Mouse (Mus musculus) hindbrain, embryonic 12.5 days (tissue): ENCODE data around the gene Gpsm2. TPM values are rescaled to one million over a fixed set of nuclear protein-coding genes. Genes with fewer than 3 reads are reported as not detected.
"Not testable (repeated sequence)": the region's sequence is repeated elsewhere in the genome, so short reads cannot be mapped to it uniquely, and the experiment has no call there.

ENCODE experiments used
- ATAC-seq: fragments of 200-750 bp; cut with Nextera tagmentation; 2 replicates; pipeline ENCODE4 v1.8.0; 2017; ENCODE audit warnings: moderate TSS enrichment; ENCODE audit not compliant: low FRiP score
- H3K27ac ChIP-seq: fragments of 300-500 bp; sonication (generic); 2 replicates; pipeline ENCODE4 v1.5.1; 2016; ENCODE audit warnings: mild to moderate bottlenecking
- H3K27me3 ChIP-seq: fragments of 300-500 bp; sonication (generic); 2 replicates; pipeline ENCODE4 v1.6.1; 2016; ENCODE audit warnings: mild to moderate bottlenecking
- H3K36me3 ChIP-seq: fragments of 300-500 bp; sonication (generic); 2 replicates; pipeline ENCODE4 v1.6.1; 2016; ENCODE audit warnings: mild to moderate bottlenecking
- H3K4me1 ChIP-seq: fragments of 300-500 bp; sonication (generic); 2 replicates; pipeline ENCODE4 v1.6.1; 2016
- H3K4me2 ChIP-seq: fragments of 300-500 bp; sonication (generic); replicated peaks from 2 replicates; pipeline ENCODE4 v1.6.1; 2016; ENCODE audit warnings: mild to moderate bottlenecking
- H3K4me3 ChIP-seq: fragments of 300-500 bp; sonication (generic); 2 replicates; pipeline ENCODE4 v1.5.1; 2016; ENCODE audit warnings: mild to moderate bottlenecking
- H3K9ac ChIP-seq: fragments of 300-500 bp; sonication (generic); 2 replicates; pipeline ENCODE4 v1.6.1; 2016; ENCODE audit warnings: mild to moderate bottlenecking, moderate library complexity
- H3K9me3 ChIP-seq: fragments of 300-500 bp; sonication (generic); replicated peaks from 2 replicates; pipeline ENCODE4 v1.6.1; 2016; ENCODE audit warnings: mild to moderate bottlenecking
- WGBS: fragments of 180-500 bp; shearing (Covaris S2); methylation state at CpG from one replicate; pipeline ENCODE4 v1.1.7; 2016; 5-methylcytosine and 5-hydroxymethylcytosine counted together
- polyA plus RNA-seq: library from polyadenylated mRNA; unstranded; fragments of >200 nt; fragmentation: Nextera tagmentation; extraction: Ambion mirVana; gene quantifications from 2 replicates; pipeline ENCODE4 v1.2.1, GENCODE M21; 2016

Gpsm2 gene
- polyA plus RNA-seq, 1 experiment from 2014 or later: 68.0 TPM

DNA sequence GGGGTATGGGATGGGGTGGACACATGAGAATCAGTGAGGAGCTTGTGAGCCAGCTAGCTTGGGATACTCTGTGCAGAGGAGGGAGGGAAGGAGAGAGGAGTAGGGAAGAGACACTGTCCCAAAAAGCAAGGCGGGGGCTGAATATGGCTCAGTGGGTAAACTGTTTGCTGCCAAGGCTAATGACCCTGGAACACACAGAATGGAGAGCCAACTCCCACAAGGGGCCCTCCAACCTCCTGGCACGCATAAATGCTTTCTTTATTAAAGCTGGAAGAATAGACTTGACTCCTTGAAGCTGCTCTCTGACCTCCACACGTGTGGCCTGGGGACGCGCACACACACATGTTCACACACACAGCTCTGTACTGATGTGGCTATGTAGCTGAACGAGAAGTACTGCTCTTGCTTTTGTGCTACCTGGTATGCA, 33.1 kb downstream of the Gpsm2 start:
- Histone ChIP-seq H3K4me3 (no peak overlapping the region), H3K27ac (no peak overlapping the region), H3K36me3 (peaks cover 49% of the 10 kb centered on the region), H3K4me2 (no peak overlapping the region), H3K4me1 (no peaks in the 10 kb centered on the region), H3K9me3 (no peaks in the 10 kb centered on the region), H3K9ac (no peak overlapping the region), H3K27me3 (no peaks in the 10 kb centered on the region)
- 61% methylated on average over 6 of the region's 6 CpGs for WGBS
- ATAC-seq: no peak

DNA sequence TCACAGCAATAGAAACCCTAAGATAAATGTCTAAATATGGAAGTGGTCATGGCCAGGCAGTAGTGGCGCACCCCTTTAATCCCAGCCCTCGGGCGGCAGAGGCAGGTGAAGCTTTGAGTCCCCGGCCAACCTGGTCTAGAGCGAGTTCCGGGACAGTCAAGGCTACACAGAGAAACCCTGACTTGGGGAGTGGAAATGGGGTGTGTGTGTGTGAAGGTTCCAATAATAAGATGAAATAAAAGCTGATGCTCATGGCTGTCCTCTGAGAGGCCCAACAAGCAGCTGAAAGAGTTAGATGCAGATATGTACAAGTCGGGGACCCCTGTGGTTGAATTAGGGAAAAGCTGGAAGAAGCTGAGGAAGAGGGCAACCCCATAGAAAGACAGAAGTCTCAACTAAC, 36.4 kb downstream of the Gpsm2 start:
- peaks cover 68% of the 10 kb centered on the region for H3K36me3 ChIP-seq
- H3K4me3 ChIP-seq: no peak overlapping the region
- H3K9me3 ChIP-seq: no peaks in the 10 kb centered on the region
- H3K4me1 ChIP-seq: no peaks in the 10 kb centered on the region
- no peaks in the 10 kb centered on the region for H3K27me3 ChIP-seq
- H3K9ac ChIP-seq: no peak overlapping the region
- 100% methylated on average over 7 of the region's 7 CpGs for WGBS
- H3K4me2 ChIP-seq: no peak overlapping the region
- no peak overlapping the region for H3K27ac ChIP-seq
- no peak for ATAC-seq

DNA sequence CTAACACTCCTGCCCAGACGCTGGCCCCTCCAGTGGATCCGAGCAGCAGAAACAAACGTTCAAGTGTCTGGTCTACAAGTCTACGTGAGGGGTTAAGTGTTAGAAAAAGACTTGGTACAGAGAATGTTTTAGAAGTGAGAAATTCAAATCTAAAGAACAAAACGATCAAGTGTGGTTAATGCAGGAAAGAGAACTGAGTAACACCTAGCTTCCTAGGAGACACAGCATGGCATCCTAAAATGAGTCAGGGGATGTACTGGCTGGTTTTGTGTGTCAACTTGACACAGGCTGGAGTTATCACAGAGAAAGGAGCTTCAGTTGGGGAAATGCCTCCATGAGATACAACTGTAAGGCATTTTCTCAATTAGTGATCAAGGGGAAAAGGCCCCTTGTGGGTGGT, 38.5 kb downstream of the Gpsm2 start:
- WGBS: 92% methylated on average over 5 of the region's 5 CpGs
- H3K27ac ChIP-seq, H3K4me2 ChIP-seq, H3K4me3 ChIP-seq, H3K4me1 ChIP-seq, H3K9ac ChIP-seq, H3K27me3 ChIP-seq, ATAC-seq, H3K9me3 ChIP-seq: not testable (repeated sequence)
- H3K36me3 ChIP-seq: peaks cover 72% of the 10 kb centered on the region

DNA sequence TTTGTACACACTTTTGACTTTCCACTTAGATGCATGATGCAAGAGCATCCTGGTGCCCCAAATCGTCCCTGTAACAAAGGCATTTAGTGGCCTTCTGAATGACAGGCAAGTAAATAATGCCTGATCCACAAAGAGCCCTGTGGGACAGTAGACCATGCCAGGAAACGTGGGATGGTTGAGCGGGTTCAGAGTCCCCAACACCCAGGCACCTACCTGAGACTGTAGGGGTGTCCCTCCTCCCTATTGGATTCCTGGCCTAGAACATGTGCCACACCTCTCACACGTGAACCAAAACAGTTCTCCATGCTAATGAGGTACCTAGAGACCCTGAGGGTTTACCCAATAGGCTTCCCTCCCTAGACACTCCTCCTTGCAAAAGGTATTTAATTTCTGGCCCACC, 41.1 kb downstream of the Gpsm2 start:
- H3K4me1 ChIP-seq: no peaks in the 10 kb centered on the region
- no peak overlapping the region for H3K4me3 ChIP-seq
- no peaks in the 10 kb centered on the region for H3K27me3 ChIP-seq
- H3K27ac ChIP-seq: no peak overlapping the region
- no peak overlapping the region for H3K4me2 ChIP-seq
- H3K9ac ChIP-seq: no peak overlapping the region
- WGBS: 87% methylated on average over 4 of the region's 4 CpGs
- no peak for ATAC-seq
- H3K36me3 ChIP-seq: peaks cover 82% of the 10 kb centered on the region
- H3K9me3 ChIP-seq: no peaks in the 10 kb centered on the region

DNA sequence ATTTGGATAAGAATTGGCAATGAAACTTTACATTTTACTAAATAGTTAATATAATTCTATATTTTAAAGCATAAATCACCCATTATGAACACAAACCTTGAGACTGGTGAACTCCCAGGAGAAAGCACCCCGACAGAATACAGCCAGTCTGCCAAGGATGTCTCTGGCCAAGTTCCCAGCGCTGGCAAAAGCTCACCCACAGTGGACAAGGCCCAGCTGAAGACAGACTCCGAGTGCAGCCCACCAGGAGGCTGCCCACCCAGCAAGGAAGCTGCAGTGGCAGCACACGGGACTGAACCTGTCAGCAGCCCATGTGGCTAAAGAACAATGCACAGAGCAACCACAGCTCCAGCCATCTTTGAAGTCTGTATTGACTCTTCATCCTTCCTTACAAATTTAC, 45.5 kb downstream of the Gpsm2 start:
- Histone ChIP-seq H3K27ac (no peak overlapping the region), H3K36me3 (peaks cover 85% of the 10 kb centered on the region), H3K4me2 (no peak overlapping the region), H3K9me3 (no peaks in the 10 kb centered on the region), H3K4me1 (no peaks in the 10 kb centered on the region), H3K4me3 (no peak overlapping the region), H3K9ac (no peak overlapping the region), H3K27me3 (no peaks in the 10 kb centered on the region)
- 72% methylated on average over 4 of the region's 4 CpGs for WGBS
- no peak for ATAC-seq

DNA sequence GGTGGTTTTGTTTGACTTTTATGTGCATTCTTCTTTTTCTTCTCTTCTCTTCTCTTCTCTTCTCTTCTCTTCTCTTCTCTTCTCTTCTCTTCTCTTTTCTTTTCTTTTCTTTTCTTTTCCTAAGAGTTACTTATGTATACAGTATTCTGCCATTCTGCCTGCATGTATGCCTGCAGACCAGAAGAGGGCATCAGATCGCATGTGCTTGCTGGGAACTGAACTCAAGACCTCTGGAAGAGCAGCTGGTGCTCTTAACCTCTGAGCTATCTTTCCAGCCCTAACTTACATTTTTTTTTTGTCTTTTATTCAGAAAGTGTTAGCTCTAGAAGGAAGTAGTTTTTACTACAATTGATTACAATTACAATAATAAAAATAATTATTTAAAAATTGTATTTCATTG, 61.2 kb downstream of the Gpsm2 start:
- WGBS: 90% methylated on average over 1 of the region's 1 CpGs

DNA sequence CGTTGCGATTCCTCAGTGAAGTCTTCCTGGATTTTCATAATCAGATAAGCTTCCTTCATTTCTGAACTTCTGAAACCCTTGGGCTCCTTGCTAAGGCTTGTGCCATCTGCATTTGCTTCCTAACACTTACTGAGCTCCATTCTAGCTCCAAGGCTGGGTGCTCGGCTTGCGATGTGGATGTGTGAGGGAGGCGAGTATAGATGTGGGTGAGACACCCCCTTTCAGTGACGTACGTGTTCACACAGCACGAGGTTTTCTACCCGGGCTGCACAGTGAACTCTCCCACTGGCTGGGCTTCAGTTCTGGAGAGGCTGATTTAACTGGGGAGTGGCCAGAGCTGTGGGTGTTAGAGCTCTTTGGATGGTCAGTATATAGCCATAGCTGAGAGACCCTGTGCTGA, 63.5 kb downstream of the Gpsm2 start:
- no peak overlapping the region for H3K9ac ChIP-seq
- H3K9me3 ChIP-seq: no peaks in the 10 kb centered on the region
- no peak overlapping the region for H3K4me2 ChIP-seq
- H3K27me3 ChIP-seq: no peaks in the 10 kb centered on the region
- no peak overlapping the region for H3K27ac ChIP-seq
- 95% methylated on average over 9 of the region's 9 CpGs for WGBS
- ATAC-seq: no peak
- peaks cover 30% of the 10 kb centered on the region for H3K36me3 ChIP-seq
- no peak overlapping the region for H3K4me3 ChIP-seq
- H3K4me1 ChIP-seq: peaks cover 10% of the 10 kb centered on the region

More for the DNA sequence above, 61.2 kb downstream of the Gpsm2 start:
- Histone ChIP-seq H3K27ac (no peak overlapping the region), H3K9ac (no peak overlapping the region), H3K4me1 (no peaks in the 10 kb centered on the region), H3K9me3 (no peaks in the 10 kb centered on the region), H3K4me3 (no peak overlapping the region), H3K4me2 (no peak overlapping the region), H3K27me3 (no peaks in the 10 kb centered on the region), H3K36me3 (peaks cover 45% of the 10 kb centered on the region)
- ATAC-seq: no peak

DNA sequence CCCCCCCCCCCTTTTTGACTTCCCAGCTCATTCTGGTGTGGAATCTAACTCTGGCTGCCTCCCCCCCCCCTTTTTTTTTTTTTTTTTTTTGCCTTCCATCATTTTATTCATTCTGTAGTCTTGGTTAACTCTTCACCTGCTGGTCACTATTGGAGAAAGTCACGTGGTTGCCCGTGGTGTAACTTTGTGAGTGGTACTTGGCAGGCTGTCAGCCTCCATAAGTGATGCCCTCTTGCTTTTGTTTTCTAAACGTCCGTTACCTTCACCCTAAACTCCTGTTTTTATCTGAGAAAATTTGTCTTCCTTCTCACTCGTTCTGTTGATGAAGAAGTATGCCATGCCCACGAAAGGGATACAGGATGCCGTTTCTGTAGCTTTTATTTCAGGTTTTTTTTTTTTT, 66.6 kb downstream of the Gpsm2 start:
- no peak for ATAC-seq
- Histone ChIP-seq H3K9me3 (no peaks in the 10 kb centered on the region), H3K4me1 (peaks cover 10% of the 10 kb centered on the region), H3K4me2 (peak overlapping the region; percentile 65; the same call in 1 of the 2 replicates), H3K36me3 (peaks cover 10% of the 10 kb centered on the region; the same call in 1 of the 2 replicates), H3K4me3 (no peak overlapping the region), H3K27me3 (no peaks in the 10 kb centered on the region), H3K27ac (no peak overlapping the region), H3K9ac (no peak overlapping the region)
- WGBS: 80% methylated on average over 7 of the region's 7 CpGs

DNA sequence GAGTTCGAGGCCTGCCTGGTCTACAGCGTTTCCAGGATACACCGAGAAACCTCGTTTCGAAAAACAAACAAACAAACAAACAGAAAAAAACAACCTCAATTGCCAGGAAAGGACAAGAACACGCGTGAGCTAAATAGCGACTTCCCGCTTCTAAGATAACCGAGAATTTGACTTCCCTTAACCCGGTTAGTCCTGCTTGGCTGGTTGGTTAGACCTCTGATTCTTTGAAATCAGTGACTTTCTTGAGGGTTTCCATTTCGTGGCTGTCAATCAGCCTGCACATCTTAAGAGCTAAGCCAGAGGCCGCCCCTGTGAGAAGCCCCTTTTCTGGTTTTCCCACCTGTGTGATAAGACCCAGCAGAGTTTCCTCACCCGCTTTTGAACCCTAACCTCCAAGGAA, 67.5 kb downstream of the Gpsm2 start:
- H3K9ac ChIP-seq: peak overlapping the region; percentile 87
- no peak for ATAC-seq
- peak overlapping the region; percentile 65 for H3K4me2 ChIP-seq
- peak overlapping the region; percentile 86 for H3K4me3 ChIP-seq
- peaks cover 9% of the 10 kb centered on the region; the same call in 1 of the 2 replicates for H3K36me3 ChIP-seq
- H3K27ac ChIP-seq: no peak overlapping the region; the same call in 1 of the 2 replicates
- WGBS: 32% methylated on average over 14 of the region's 14 CpGs
- no peaks in the 10 kb centered on the region for H3K9me3 ChIP-seq
- no peaks in the 10 kb centered on the region for H3K27me3 ChIP-seq
- peaks cover 10% of the 10 kb centered on the region for H3K4me1 ChIP-seq

DNA sequence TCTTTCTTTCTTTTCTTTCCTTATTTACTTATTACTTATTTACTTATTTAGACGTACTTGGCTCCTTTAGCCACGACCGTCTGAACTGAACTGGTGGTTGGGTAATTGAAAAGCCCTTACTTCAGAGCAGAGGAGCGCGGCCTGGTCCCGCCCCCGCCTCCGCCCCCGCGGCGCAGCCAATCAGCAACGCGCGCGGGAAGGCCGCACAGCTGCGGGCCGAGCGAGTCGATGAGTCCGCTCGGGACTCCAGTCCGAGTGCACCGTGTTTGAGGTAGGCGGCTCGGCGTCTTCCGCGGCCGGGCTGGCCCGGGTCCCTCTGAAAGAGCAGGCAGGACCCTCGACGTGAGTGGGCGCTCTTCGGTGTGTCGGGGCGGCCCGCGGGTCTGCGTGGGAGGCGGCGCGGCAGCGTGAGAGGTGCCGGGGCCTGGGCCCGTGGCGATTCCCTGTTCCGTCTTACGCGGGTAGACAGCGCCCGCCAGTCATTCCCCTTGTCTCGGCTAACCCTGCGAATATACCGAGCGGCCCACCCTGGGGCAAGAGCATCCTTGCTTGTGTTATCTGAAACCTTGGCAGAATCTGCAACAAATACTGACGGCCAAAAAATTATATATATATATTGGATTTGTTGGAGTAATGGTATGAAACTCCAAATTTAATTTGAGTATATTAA, 68.3 kb downstream of the Gpsm2 start, which contains the start of gene Clcc1:
Clcc1 (plus strand) TSS at position 204 of the 670 bp plus-strand sequence.
- Histone ChIP-seq H3K27ac (peak within 1 kb of the TSS; percentile 89), H3K4me3 (peak within 1 kb of the TSS; percentile 86), H3K4me1 (peaks cover 10% of the 10 kb centered on the region), H3K9me3 (no peaks in the 10 kb centered on the region), H3K36me3 (peaks cover 7% of the 10 kb centered on the region; the same call in 1 of the 2 replicates), H3K27me3 (no peaks in the 10 kb centered on the region), H3K9ac (peak within 1 kb of the TSS; percentile 87), H3K4me2 (peak within 1 kb of the TSS; percentile 65)
- ATAC-seq: peak; percentile 97
- under 1% methylated on average over 56 of the region's 57 CpGs for WGBS

DNA sequence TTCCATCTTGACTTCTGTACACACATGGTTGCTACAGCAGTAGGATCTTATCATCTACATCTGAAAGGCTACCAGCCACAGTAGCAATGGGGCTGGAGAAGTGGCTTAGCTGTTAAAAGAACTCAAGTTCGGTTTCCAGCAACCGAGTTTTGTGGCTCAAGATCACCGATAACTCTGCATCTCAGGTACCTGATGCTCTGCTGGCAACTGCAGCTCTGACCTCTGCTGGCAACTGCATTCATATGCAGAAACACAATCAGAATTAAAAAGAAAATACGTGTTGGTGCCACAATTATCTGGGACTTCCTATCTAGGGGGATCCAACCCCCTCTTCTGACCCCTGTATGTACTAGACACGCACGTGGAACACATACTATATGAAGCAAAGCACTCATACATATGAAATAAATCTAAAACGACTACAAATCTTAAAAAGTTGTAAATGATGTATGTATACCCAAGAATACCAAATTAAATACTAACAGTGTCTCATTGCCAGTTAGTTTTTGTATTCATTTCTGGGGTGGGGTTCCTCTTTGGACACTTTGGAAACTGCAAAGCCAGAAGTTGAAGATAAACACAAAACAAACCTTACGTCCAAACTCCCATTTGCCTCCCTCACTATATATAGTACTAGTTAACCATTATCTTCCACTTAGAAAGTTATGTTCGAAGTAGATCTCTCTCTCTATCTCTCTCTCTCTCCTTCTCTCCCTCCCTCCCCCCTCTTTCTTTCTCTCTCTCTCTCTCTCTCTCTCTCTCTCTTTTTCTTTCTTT, 69.1 kb downstream of the Gpsm2 start:
- H3K9ac ChIP-seq: no peak overlapping the region
- WGBS: 21% methylated on average over 9 of the region's 9 CpGs
- H3K27ac ChIP-seq: no peak overlapping the region
- peaks cover 10% of the 10 kb centered on the region for H3K4me1 ChIP-seq
- 0 out of 2 replicates have a peak, but pooled peaks cover 5% of the 10 kb centered on the region for H3K36me3 ChIP-seq
- H3K9me3 ChIP-seq: no peaks in the 10 kb centered on the region
- no peak for ATAC-seq
- no peaks in the 10 kb centered on the region for H3K27me3 ChIP-seq
- peak overlapping the region; percentile 32 for H3K4me2 ChIP-seq
- no peak overlapping the region for H3K4me3 ChIP-seq

DNA sequence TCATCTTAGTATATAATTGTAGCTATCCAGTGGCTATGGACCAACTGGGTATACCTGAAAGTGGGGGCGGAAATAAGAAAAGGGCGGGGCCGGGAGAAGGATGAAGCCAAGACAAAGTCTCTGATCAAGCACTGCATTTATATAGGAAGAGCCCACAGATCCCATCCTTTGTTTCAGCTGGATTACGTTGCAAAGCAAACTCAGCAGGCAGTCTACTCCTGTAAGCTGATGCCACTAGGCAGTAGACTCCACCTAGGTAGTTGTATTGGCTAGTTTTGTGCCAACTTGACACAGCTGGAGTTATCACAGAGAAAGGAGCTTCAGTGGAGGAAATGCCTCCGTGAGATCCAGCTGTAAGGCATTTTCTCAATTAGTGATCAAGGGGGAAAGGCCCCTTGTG, 74.4 kb downstream of the Gpsm2 start:
- H3K4me2 ChIP-seq, H3K4me1 ChIP-seq, H3K27ac ChIP-seq, H3K9me3 ChIP-seq, ATAC-seq, H3K4me3 ChIP-seq, H3K9ac ChIP-seq, H3K27me3 ChIP-seq: not testable (repeated sequence)
- H3K36me3 ChIP-seq: peaks cover 22% of the 10 kb centered on the region
- 47% methylated on average over 5 of the region's 5 CpGs for WGBS
